Comparison of ENCODE assay signal across 17 mouse cellular contexts in the genomic region with DNA sequence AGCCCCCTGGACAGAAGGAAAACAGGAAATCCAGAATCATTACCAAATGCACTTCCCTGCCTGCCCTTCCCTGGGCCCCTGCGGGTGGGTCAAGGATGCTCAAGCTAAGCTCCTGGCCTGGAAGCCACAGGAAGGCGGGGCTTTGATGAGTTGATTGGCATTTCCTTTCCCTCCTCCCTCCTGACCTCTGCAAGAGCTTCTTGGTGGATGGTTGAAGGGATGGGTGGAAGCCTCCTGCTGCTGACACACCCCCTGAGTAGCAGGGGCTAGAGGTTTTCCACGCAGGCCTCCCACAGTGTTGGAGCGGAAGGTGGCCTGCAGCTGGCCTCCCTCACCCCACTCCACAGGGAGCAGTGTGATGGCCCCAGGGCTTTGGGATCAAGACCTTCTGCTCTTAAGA.
A peak's percentile ranks its signal among the peaks of the same experiment; 100 is the strongest.
DNase-seq lines count a peak whose midpoint lies in the region; ATAC-seq lines count a peak whose summit lies in the region.
"Had no signal": no experiment of that assay in that cellular context is flagged by ENCODE, and none has a peak within 500 bp of the region (broad histone marks: within the 10 kb centered on the region; RNA-seq: fewer than 3 reads in every experiment).

No protein-coding gene starts in this region.

- no peak overlapping the region for H3K9ac ChIP-seq in kidney, embryonic 14.5 days (ENCODE audit: low read depth, low read length)
- H3K9ac ChIP-seq: hindbrain, embryonic 14.5 days; midbrain, embryonic 12.5 days had no signal

- H3K4me2 ChIP-seq in kidney, embryonic 14.5 days (replicated peaks; ENCODE audit: low read depth, low read length): no peak overlapping the region
- H3K4me2 ChIP-seq: hindbrain, embryonic 14.5 days; midbrain, embryonic 12.5 days had no signal

- no peaks in the 10 kb centered on the region for H3K36me3 ChIP-seq in kidney, embryonic 14.5 days (ENCODE audit: control insufficient read depth, insufficient read depth, low read length)
- H3K36me3 ChIP-seq: midbrain, embryonic 12.5 days had no signal

- WGBS in kidney, embryonic 14.5 days: 29% methylated on average over 4 of the region's 4 CpGs

- no peak overlapping the region for H3K27ac ChIP-seq in kidney, embryonic 14.5 days (ENCODE audit: low read depth, low read length)
- H3K27ac ChIP-seq: hindbrain, embryonic 14.5 days; midbrain, embryonic 12.5 days had no signal

- H3K27me3 ChIP-seq in kidney, embryonic 14.5 days (ENCODE audit: control insufficient read depth, insufficient read depth, low read length): no peaks in the 10 kb centered on the region
- H3K27me3 ChIP-seq: midbrain, embryonic 12.5 days had no signal

- ATAC-seq in kidney, embryonic 14.5 days (ENCODE audit: low FRiP score, low TSS enrichment): peak; percentile 60
- ATAC-seq: forebrain, embryonic 16.5 days had no signal

- no peaks in the 10 kb centered on the region for H3K9me3 ChIP-seq in kidney, embryonic 14.5 days (ENCODE audit: control insufficient read depth, low read length)
- H3K9me3 ChIP-seq: midbrain, embryonic 12.5 days had no signal

- H3K4me1 ChIP-seq in kidney, embryonic 14.5 days (ENCODE audit: control insufficient read depth, insufficient read depth, low read length): peaks cover 18% of the 10 kb centered on the region; the same call in 1 of the 2 replicates

- peak; percentile 14 for DNase-seq in adrenal gland, adult 2 months
- DNase-seq in adrenal gland, postnatal 25 days: no peak
- DNase-seq in retina, postnatal 1 day: peak; percentile 28
- no peak for DNase-seq in retina, embryonic 14.5 days (ENCODE audit: low spot score)
- no peak for DNase-seq in urinary bladder, adult 2 months (ENCODE audit: low spot score)
- DNase-seq in right cerebral cortex, adult 18-20 months: no peak
- no peak for DNase-seq in gastrocnemius, adult 8-10 months (ENCODE audit: low spot score in 2 of 2)
- DNase-seq: gastrocnemius, postnatal 10 days; heart, postnatal 10 days; lung, postnatal 4 days; right cerebral cortex, postnatal 25 days; thymus, adult 18-20 months had no signal

- H3K4me3 ChIP-seq in kidney, embryonic 14.5 days (ENCODE audit: low read length): no peak overlapping the region
- H3K4me3 ChIP-seq: midbrain, embryonic 12.5 days; myocyte had no signal

Comparison
In these comparisons a context has a peak if more than half of its experiments do, and no peak if none do; other contexts are left out.
1. DNase-seq: peak in adrenal gland, adult 2 months (single experiment) and retina, postnatal 1 day (single experiment); none in adrenal gland, postnatal 25 days (single experiment), retina, embryonic 14.5 days (single experiment), urinary bladder, adult 2 months (single experiment), right cerebral cortex, adult 18-20 months (single experiment) and gastrocnemius, adult 8-10 months (0 of 2).